Mouse (Mus musculus) limb, embryonic 11.5 days (tissue): ENCODE measurements at regions not wholly inside any gene's neighbourhood (a gene's known extent, or its start where the extent isn't known, plus 50 kb on each side); places are given as distances from the start of the nearest gene placed in this dataset.

ENCODE experiments used
- ATAC-seq: fragments of 200-750 bp; cut with Nextera tagmentation; 2 replicates; pipeline ENCODE4 v1.8.0; 2017; ENCODE audit warnings: low read depth; ENCODE audit not compliant: insufficient number of reproducible peaks, low FRiP score, low TSS enrichment
- DNase-seq: peaks from one replicate; pipeline ENCODE4 v3.0.0-alpha.2; 2015; ENCODE audit warnings: low spot score
- H3K27ac ChIP-seq: fragments of 300-500 bp; sonication (generic); replicated peaks from 2 replicates; pipeline ENCODE4 v1.5.1; 2014; ENCODE audit warnings: low read depth, mild to moderate bottlenecking, low read length
- H3K27me3 ChIP-seq: fragments of 300-500 bp; sonication (generic); 2 replicates; pipeline ENCODE4 v1.6.1; 2014; ENCODE audit warnings: mild to moderate bottlenecking, low read length, mixed read lengths; ENCODE audit not compliant: control insufficient read depth, insufficient read depth
- H3K36me3 ChIP-seq: fragments of 300-500 bp; sonication (generic); 2 replicates; pipeline ENCODE4 v1.6.1; 2014; ENCODE audit warnings: mild to moderate bottlenecking, low read length, moderate library complexity, mixed read lengths; ENCODE audit not compliant: control insufficient read depth, insufficient read depth
- H3K4me1 ChIP-seq: fragments of 300-500 bp; sonication (generic); 2 replicates; pipeline ENCODE4 v1.6.1; 2014; ENCODE audit warnings: low read length, mixed read lengths; ENCODE audit not compliant: control insufficient read depth, insufficient read depth
- H3K4me2 ChIP-seq: fragments of 300-500 bp; sonication (generic); 2 replicates; pipeline ENCODE4 v1.6.1; 2014; ENCODE audit warnings: low read depth, mild to moderate bottlenecking, moderate library complexity; ENCODE audit not compliant: severe bottlenecking
- H3K4me3 ChIP-seq: fragments of 300-500 bp; sonication (generic); 2 replicates; pipeline ENCODE4 v1.5.1; 2014; ENCODE audit warnings: low read depth, low read length
- H3K9ac ChIP-seq: fragments of 300-500 bp; sonication (generic); 2 replicates; pipeline ENCODE4 v1.6.1; 2014; ENCODE audit warnings: mild to moderate bottlenecking, low read length
- H3K9me3 ChIP-seq: fragments of 300-500 bp; sonication (generic); 2 replicates; pipeline ENCODE4 v1.6.1; 2016; ENCODE audit warnings: low read length; ENCODE audit not compliant: control insufficient read depth
- WGBS: fragments of 180-500 bp; shearing (Covaris S2); extraction: QIAGEN DNeasy Blood & Tissue Kit; methylation state at CpG from one replicate; pipeline ENCODE4 v1.1.7; 2014; 5-methylcytosine and 5-hydroxymethylcytosine counted together

GRCm38 (mm10) chr5:91261895-91262294 lies 122.5 kb downstream of the Areg start:
- Histone ChIP-seq H3K4me2 (no peak overlapping the region), H3K36me3 (no peaks in the 10 kb centered on the region), H3K9me3 (no peaks in the 10 kb centered on the region), H3K27me3 (no peaks in the 10 kb centered on the region), H3K27ac (no peak overlapping the region), H3K4me1 (no peaks in the 10 kb centered on the region), H3K4me3 (no peak overlapping the region), H3K9ac (no peak overlapping the region)
- no peak for DNase-seq
- no peak for ATAC-seq

GRCm38 (mm10) chr5:91262526-91262925 lies 123.1 kb downstream of the Areg start:
- no peaks in the 10 kb centered on the region for H3K36me3 ChIP-seq
- 97% methylated on average over 1 of the region's 1 CpGs for WGBS

GRCm38 (mm10) chr5:91270747-91271146 lies 131.3 kb downstream of the Areg start:
- Histone ChIP-seq H3K9me3 (no peaks in the 10 kb centered on the region), H3K4me1 (no peaks in the 10 kb centered on the region), H3K27me3 (no peaks in the 10 kb centered on the region), H3K9ac (no peak overlapping the region), H3K4me2 (no peak overlapping the region), H3K4me3 (no peak overlapping the region), H3K27ac (no peak overlapping the region), H3K36me3 (no peaks in the 10 kb centered on the region)
- no peak for ATAC-seq
- 64% methylated on average over 1 of the region's 1 CpGs for WGBS
- DNase-seq = no peak

More at GRCm38 (mm10) chr5:91262526-91262925, 123.1 kb downstream of the Areg start:
- no peaks in the 10 kb centered on the region for H3K9me3 ChIP-seq
- no peak for DNase-seq
- H3K9ac ChIP-seq = no peak overlapping the region
- no peaks in the 10 kb centered on the region for H3K4me1 ChIP-seq
- no peak for ATAC-seq
- no peak overlapping the region for H3K27ac ChIP-seq
- no peak overlapping the region for H3K4me2 ChIP-seq
- H3K27me3 ChIP-seq = no peaks in the 10 kb centered on the region
- no peak overlapping the region for H3K4me3 ChIP-seq

- H3K4me2 ChIP-seq = no peak overlapping the region
- no peaks in the 10 kb centered on the region for H3K4me1 ChIP-seq
- no peaks in the 10 kb centered on the region for H3K9me3 ChIP-seq
- no peaks in the 10 kb centered on the region for H3K27me3 ChIP-seq
- H3K27ac ChIP-seq = no peak overlapping the region
- no peak overlapping the region for H3K4me3 ChIP-seq
- H3K36me3 ChIP-seq = no peaks in the 10 kb centered on the region
- DNase-seq (no peak), ATAC-seq (no peak)
- H3K9ac ChIP-seq = no peak overlapping the region
Observed at GRCm38 (mm10) chr5:91271416-91271815, 131.4 kb downstream of the Btc start.

- H3K4me2 ChIP-seq = no peak overlapping the region
- 83% methylated on average over 3 of the region's 3 CpGs for WGBS
- ATAC-seq (no peak), DNase-seq (no peak)
- no peaks in the 10 kb centered on the region for H3K36me3 ChIP-seq
- H3K27ac ChIP-seq = no peak overlapping the region
- no peaks in the 10 kb centered on the region for H3K27me3 ChIP-seq
- H3K4me3 ChIP-seq = no peak overlapping the region
- no peaks in the 10 kb centered on the region for H3K4me1 ChIP-seq
- no peak overlapping the region for H3K9ac ChIP-seq
- H3K9me3 ChIP-seq = no peaks in the 10 kb centered on the region
Observed at GRCm38 (mm10) chr5:91274411-91274810, 128.4 kb downstream of the Btc start.

- H3K9ac ChIP-seq = no peak overlapping the region
- no peak for ATAC-seq
- DNase-seq = no peak
- H3K27ac ChIP-seq = no peak overlapping the region
- H3K4me1 ChIP-seq = no peaks in the 10 kb centered on the region
- 76% methylated on average over 3 of the region's 3 CpGs for WGBS
- no peak overlapping the region for H3K4me3 ChIP-seq
- no peaks in the 10 kb centered on the region for H3K36me3 ChIP-seq
- no peak overlapping the region for H3K4me2 ChIP-seq
- H3K9me3 ChIP-seq = no peaks in the 10 kb centered on the region
- no peaks in the 10 kb centered on the region for H3K27me3 ChIP-seq
Observed at GRCm38 (mm10) chr5:91278466-91278865, 124.3 kb downstream of the Btc start.

- no peaks in the 10 kb centered on the region for H3K27me3 ChIP-seq
- whole genome bisulfite sequencing = 90% methylated on average over 2 of the region's 2 CpGs
- no peak overlapping the region for H3K4me2 ChIP-seq
- no peak overlapping the region for H3K9ac ChIP-seq
- H3K4me1 ChIP-seq = no peaks in the 10 kb centered on the region
- no peak overlapping the region for H3K27ac ChIP-seq
- no peak overlapping the region for H3K4me3 ChIP-seq
- no peaks in the 10 kb centered on the region for H3K9me3 ChIP-seq
- DNase-seq = no peak
- no peak for ATAC-seq
- no peaks in the 10 kb centered on the region for H3K36me3 ChIP-seq
Observed at GRCm38 (mm10) chr5:91279464-91279863, 123.3 kb downstream of the Btc start.

- 89% methylated on average over 7 of the region's 7 CpGs for WGBS
- Histone ChIP-seq H3K9me3 (no peaks in the 10 kb centered on the region), H3K27ac (no peak overlapping the region), H3K4me1 (no peaks in the 10 kb centered on the region), H3K4me2 (no peak overlapping the region), H3K9ac (no peak overlapping the region), H3K4me3 (no peak overlapping the region), H3K36me3 (no peaks in the 10 kb centered on the region), H3K27me3 (no peaks in the 10 kb centered on the region)
- DNase-seq (no peak), ATAC-seq (no peak)
Observed at GRCm38 (mm10) chr5:91282969-91283368, 119.8 kb downstream of the Btc start.

GRCm38 (mm10) chr5:91293073-91293472 lies 109.7 kb downstream of the Btc start:
- DNase-seq (no peak), ATAC-seq (no peak)
- Histone ChIP-seq H3K36me3 (no peaks in the 10 kb centered on the region), H3K4me3 (no peak overlapping the region), H3K27me3 (no peaks in the 10 kb centered on the region), H3K9me3 (no peaks in the 10 kb centered on the region), H3K27ac (no peak overlapping the region), H3K9ac (no peak overlapping the region), H3K4me2 (no peak overlapping the region), H3K4me1 (no peaks in the 10 kb centered on the region)
- WGBS = 61% methylated on average over 4 of the region's 4 CpGs
